Mouse (Mus musculus) 3T3-L1 (cell line): ENCODE results near the gene Paqr8.
A peak's percentile ranks its signal among the peaks of the same experiment; 100 is the strongest.

ENCODE experiments used
- DNase-seq: peaks from one replicate; pipeline ENCODE4 v3.0.0-alpha.2; 2015; ENCODE audit warnings: low read depth, low spot score

The Paqr8 gene

DNA sequence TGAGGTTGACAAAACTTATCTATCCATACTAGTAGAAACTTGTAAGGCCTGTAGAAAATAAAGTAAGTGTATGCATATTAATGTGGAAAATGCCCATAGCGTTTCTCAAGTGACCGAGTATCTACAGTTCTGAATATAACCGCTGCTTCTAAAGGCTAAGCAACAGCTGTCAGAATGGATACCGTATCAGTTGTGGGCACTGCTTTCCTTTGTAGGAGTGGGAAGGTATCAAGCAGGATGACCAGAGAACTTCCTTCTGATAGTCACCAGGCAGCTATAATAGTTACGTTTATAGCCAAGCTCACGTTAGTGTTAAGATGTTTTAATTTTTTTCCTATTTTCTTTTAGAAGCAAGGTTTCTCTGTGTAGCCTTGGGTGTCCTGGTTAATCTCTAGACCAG, 83.0 kb downstream of the Paqr8 start:
- no peak for DNase-seq

DNA sequence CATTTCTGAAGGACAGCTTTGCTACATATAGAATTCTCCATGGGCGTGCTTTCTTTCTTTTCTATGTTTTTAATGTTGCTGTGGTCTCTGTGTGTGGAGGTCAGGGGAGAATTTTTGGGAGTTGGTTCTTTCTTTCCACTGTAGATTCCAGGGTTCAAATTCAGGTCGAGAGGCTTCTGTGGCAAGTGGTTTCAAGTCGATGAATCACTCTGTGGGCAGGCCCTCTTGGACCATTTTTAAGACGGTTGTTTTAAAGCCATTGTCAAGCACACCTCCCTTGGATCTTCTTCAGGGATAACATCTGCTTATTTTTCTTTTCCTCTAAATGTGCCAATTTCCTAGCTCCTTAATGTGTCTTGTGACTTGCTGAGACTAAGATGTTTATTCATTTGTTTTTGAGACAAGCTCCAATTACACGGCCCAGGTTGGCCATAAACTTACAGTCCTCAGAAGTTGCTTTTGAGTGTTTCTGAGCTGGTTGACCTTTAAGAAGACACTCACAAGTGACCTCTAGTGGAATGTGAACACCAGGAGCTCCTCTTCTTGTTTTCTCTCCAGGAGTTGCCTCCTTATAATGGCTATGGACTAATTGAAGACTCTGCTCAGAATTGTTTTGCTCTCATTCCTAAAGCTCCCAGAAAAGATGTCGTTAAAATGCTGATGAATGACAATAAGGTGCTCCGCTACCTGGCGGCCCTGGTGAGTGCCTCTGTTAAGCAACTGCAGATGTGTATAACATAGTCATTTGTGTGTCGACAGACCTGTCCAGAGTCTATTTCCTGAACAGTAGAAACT, 84.1 kb downstream of the Paqr8 start:
- DNase-seq, result peak; percentile 73

DNA sequence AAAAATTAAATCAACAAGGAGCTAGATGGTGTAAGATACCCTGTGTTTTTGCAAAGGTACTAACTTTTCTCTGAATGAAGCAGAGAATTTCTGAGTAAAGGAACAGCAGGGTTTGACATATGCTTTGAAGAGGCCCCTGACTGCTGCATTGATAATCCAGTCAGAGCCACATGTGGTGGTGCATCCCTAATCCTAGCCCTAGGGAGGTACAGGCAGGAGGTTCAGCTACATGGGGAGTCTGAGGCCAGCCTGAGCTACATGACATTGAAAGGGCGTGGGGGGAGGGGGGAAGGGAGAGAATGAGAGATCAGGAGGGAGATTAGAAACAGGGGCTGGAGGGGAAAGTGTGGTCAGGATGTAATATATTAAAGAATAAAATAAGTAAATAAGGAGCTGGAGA, 90.1 kb downstream of the Paqr8 start:
- no peak for DNase-seq

DNA sequence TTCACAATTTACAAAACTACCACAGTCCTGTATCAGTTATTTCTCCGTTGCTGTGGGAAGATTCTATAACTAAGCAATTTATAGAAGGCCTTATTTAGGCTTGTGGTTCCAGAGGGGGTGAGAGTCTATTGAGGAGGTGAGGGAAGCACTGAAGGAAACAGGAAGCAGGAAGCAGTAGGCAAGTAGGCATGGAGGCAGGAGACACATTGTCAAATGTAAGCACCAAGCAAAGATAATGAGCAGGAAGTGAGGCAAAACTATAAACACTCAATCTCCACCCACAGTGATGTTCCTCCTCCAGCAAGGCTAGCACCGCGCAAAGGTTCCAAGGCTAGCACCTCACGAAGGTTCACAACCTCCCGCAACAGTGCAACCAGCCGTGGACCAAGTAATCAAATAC, 91.4 kb downstream of the Paqr8 start:
- no peak for DNase-seq

DNA sequence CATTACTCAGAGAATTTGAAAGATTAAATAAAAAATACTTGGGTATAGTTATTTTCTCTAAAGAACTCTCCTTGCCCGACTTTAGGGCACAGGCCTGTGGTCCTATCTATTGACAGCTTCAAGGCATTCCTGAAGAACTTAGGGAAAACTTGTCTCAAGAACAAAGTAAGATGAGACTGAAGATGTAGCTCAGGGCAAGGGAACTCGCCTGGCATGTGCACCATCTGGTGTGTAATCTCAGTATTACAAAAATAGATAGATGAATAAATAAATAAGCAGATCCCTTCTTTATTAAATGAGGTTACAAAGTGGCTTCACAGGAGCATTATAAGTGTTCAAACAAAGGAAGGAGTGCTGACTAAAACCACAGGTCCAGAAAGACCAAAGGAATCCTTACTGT, 93.7 kb downstream of the Paqr8 start:
- DNase-seq, result no peak

DNA sequence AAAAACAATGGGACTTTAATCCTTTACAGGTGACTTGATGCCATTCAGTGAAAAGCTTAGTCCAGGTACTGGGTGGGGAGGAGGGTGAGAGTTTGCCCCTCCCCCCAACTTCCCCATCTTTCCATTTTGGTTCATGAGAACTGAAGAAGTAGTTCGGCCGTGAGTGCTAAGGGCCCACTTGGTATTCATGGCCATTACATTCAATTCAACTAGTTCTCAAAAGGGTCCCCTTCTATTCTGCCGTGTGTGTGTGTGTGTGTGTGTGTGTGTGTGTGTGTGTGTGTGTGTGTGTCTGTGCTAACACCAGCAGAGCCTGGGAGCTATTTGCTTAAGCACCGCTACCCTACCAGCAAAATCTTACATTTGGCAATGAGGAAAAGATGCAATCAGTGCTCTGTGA, 94.2 kb downstream of the Paqr8 start:
- DNase-seq, result no peak

DNA sequence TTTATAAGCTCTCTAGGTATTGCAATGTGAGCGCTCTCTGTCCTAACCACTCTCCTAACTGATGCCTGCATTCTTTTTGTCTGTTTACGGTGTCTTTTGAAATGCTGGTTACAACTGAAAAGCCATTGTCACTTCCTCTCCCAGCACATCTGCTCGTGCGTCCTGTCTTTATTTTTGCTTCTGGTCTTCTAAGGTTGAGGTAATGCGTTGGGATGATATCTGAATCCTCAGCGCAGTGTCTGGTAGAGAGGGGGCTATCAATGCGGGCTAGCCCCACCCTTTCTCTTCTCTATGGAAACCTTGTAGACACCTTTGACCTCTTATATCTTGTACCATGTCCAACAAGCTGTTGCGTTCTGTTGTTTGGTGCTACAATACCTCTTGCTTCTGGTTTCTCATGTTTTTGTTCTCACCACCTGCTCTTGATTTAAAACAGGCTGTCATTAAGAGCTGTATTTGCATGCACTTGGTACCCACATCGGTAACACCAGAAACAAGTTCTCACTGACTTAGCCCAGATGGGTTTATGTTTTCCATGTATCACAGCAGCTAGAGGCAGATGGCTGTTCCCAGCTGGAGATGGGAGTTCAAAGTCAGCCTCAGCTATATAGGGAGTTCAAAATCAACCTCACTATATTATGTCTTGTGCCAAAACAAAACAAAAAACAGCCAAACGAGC, 96.1 kb downstream of the Paqr8 start:
- DNase-seq, result no peak
